Mouse (Mus musculus): ENCODE results near the gene Fam19a4.

- TF ChIP-seq CTCF (IDR thresholded peaks at IDR 0.05; ENCODE audit: low read depth, low read length) = no peak
- no peak for TF ChIP-seq POLR2A (IDR thresholded peaks at IDR 0.05; ENCODE audit: borderline replicate concordance, low read depth, low read length)
These were observed 43.5 kb downstream of the Fam19a4 start for GRCm38 (mm10) chr6:97016711-97017110.
